Mouse (Mus musculus) heart, postnatal 0 days (tissue): Measurements from ENCODE around the gene Olfr127. TPM values are rescaled to one million over a fixed set of nuclear protein-coding genes. Genes with fewer than 3 reads are reported as not detected.

Experiments used
- ATAC-seq: fragments of 200-750 bp; cut with Nextera tagmentation; 2 replicates; pipeline ENCODE4 v1.8.0; 2017; ENCODE audit warnings: low read depth, moderate number of reproducible peaks, moderate library complexity; ENCODE audit not compliant: insufficient read depth
- DNase-seq: peaks from one replicate; pipeline ENCODE4 v3.0.0-alpha.2; 2016; ENCODE audit warnings: low spot score
- H3K27ac ChIP-seq: fragments of 300-500 bp; sonication (generic); 2 replicates; pipeline ENCODE4 v1.5.1; 2014; ENCODE audit warnings: low read depth, mild to moderate bottlenecking
- H3K27me3 ChIP-seq: fragments of 300-500 bp; sonication (generic); 2 replicates; pipeline ENCODE4 v1.6.1; 2014; ENCODE audit warnings: low read length, mixed read lengths; ENCODE audit not compliant: control insufficient read depth, insufficient read depth
- H3K36me3 ChIP-seq: fragments of 300-500 bp; sonication (generic); replicated peaks from 2 replicates; pipeline ENCODE4 v1.6.1; 2014; ENCODE audit warnings: low read length, mixed read lengths; ENCODE audit not compliant: control insufficient read depth, insufficient read depth
- H3K4me1 ChIP-seq: fragments of 300-500 bp; sonication (generic); 2 replicates; pipeline ENCODE4 v1.6.1; 2014; ENCODE audit warnings: antibody characterized with exemption; ENCODE audit not compliant: control insufficient read depth, insufficient read depth
- H3K4me2 ChIP-seq: fragments of 300-500 bp; sonication (generic); 2 replicates; pipeline ENCODE4 v1.6.1; 2014; ENCODE audit warnings: low read depth, mild to moderate bottlenecking, low read length, moderate library complexity
- H3K4me3 ChIP-seq: fragments of 300-500 bp; sonication (generic); 2 replicates; pipeline ENCODE4 v1.5.1; 2014; ENCODE audit warnings: low read depth, low read length
- H3K9ac ChIP-seq: fragments of 300-500 bp; sonication (generic); replicated peaks from 2 replicates; pipeline ENCODE4 v1.6.1; 2014; ENCODE audit warnings: low read depth, low read length, mixed read lengths
- H3K9me3 ChIP-seq: fragments of 300-500 bp; sonication (generic); replicated peaks from 2 replicates; pipeline ENCODE4 v1.6.1; 2016; ENCODE audit warnings: low read length; ENCODE audit not compliant: control insufficient read depth
- CTCF ChIP-seq: IDR thresholded peaks from 2 replicates; pipeline ENCODE4 v1.5.1; 2016; ENCODE audit warnings: antibody characterized with exemption, control low read depth, low read depth
- EP300 ChIP-seq: IDR thresholded peaks from 2 replicates; pipeline ENCODE4 v1.6.1; 2016; ENCODE audit warnings: antibody characterized with exemption, low read depth
- WGBS: fragments of 180-500 bp; shearing (Covaris S2); extraction: QIAGEN DNeasy Blood & Tissue Kit; methylation state at CpG from one replicate; pipeline ENCODE4 v1.1.7; 2014; 5-methylcytosine and 5-hydroxymethylcytosine counted together
- polyA plus RNA-seq: library from polyadenylated mRNA; unstranded; fragments of >200 nt; fragmentation: Nextera tagmentation; extraction: Ambion mirVana; gene quantifications from 2 replicates; pipeline ENCODE4 v1.2.1, GENCODE M21; 2015
- total RNA-seq: library from RNA; depleted of rRNA; stranded (reverse); fragments of >200 nt; gene quantifications from 2 replicates; pipeline ENCODE4 v1.2.3, GENCODE M21; 2014; ENCODE audit warnings: low replicate concordance; rRNA removed

Olfr127 gene
- total and polyA plus RNA-seq, 2 experiments from 2014 or later: not detected

DNA sequence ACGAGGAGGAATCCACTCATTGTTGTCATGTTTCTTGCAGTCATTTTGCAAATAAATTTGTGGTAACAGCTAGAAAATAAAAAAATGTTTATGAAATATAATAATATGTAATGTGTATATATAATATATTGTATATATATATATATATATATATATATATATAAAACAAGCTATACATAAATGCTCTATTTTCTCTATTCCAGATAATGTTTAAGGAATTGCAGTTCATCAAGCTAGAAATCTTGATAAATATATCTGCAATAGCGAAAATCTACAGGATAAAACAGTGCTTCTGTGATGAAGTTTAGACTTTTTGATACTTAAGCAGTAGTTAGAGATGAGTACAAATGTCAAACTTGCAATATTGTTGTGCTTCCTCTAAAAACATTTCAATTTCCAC, 52.7 kb downstream of the Olfr127 start, which contains the start of gene Olfr761:
Olfr761 (minus strand) TSS at position 101 of the 400 bp plus-strand sequence.
- 49% methylated on average over 2 of the region's 2 CpGs for WGBS
- no peak for ATAC-seq
- Histone ChIP-seq H3K4me1 (no peaks in the 10 kb centered on the region), H3K4me2 (no peak within 1 kb of the TSS), H3K9ac (no peak within 1 kb of the TSS), H3K36me3 (no peaks in the 10 kb centered on the region), H3K27me3 (no peaks in the 10 kb centered on the region), H3K27ac (no peak within 1 kb of the TSS), H3K4me3 (no peak within 1 kb of the TSS), H3K9me3 (no peaks in the 10 kb centered on the region)
- no peak for DNase-seq
- no peak for TF ChIP-seq EP300
- TF ChIP-seq CTCF: no peak

Other genes with a start within 250 kb of the Olfr127 start
- not detected in 2 replicates for gene Olfr117, start 236.7 kb upstream of the Olfr127 start, total RNA-seq
- not detected in 2 replicates for gene Olfr117, start 236.7 kb upstream of the Olfr127 start, polyA plus RNA-seq
- gene Olfr118, start 233.4 kb upstream of the Olfr127 start, total RNA-seq: not detected in 2 replicates
- not detected in 2 replicates for gene Olfr118, start 233.4 kb upstream of the Olfr127 start, polyA plus RNA-seq
- gene Olfr119, start 203.9 kb upstream of the Olfr127 start, total RNA-seq: not detected in 2 replicates
- not detected in 2 replicates for gene Olfr119, start 203.9 kb upstream of the Olfr127 start, polyA plus RNA-seq
- not detected in 2 replicates for gene Olfr120, start 178.6 kb upstream of the Olfr127 start, total RNA-seq
- gene Olfr120, start 178.6 kb upstream of the Olfr127 start, polyA plus RNA-seq: not detected in 2 replicates
- gene Olfr121, start 151.6 kb upstream of the Olfr127 start, total RNA-seq: not detected in 2 replicates
- gene Olfr121, start 151.6 kb upstream of the Olfr127 start, polyA plus RNA-seq: not detected in 2 replicates
- not detected in 2 replicates for gene Olfr122, start 131.8 kb upstream of the Olfr127 start, total RNA-seq
- gene Olfr122, start 131.8 kb upstream of the Olfr127 start, polyA plus RNA-seq: not detected in 2 replicates
- gene Olfr123, start 106.9 kb upstream of the Olfr127 start, total RNA-seq: not detected in 2 replicates
- gene Olfr123, start 106.9 kb upstream of the Olfr127 start, polyA plus RNA-seq: not detected in 2 replicates
- gene Olfr124, start 100.5 kb upstream of the Olfr127 start, total RNA-seq: not detected in 2 replicates
- gene Olfr124, start 100.5 kb upstream of the Olfr127 start, polyA plus RNA-seq: not detected in 2 replicates
- gene Olfr125, start 67.5 kb upstream of the Olfr127 start, total RNA-seq: not detected in 2 replicates
- gene Olfr125, start 67.5 kb upstream of the Olfr127 start, polyA plus RNA-seq: not detected in 2 replicates
- not detected in 2 replicates for gene Olfr126, start 53.0 kb upstream of the Olfr127 start, total RNA-seq
- gene Olfr126, start 53.0 kb upstream of the Olfr127 start, polyA plus RNA-seq: not detected in 2 replicates
- not detected in 2 replicates for gene Olfr128, start 20.1 kb downstream of the Olfr127 start, total RNA-seq
- not detected in 2 replicates for gene Olfr128, start 20.1 kb downstream of the Olfr127 start, polyA plus RNA-seq
- gene Olfr761, start 52.6 kb downstream of the Olfr127 start, total RNA-seq: not detected in 2 replicates
- not detected in 2 replicates for gene Olfr761, start 52.6 kb downstream of the Olfr127 start, polyA plus RNA-seq
- gene Olfr129, start 159.6 kb downstream of the Olfr127 start, total RNA-seq: not detected in 2 replicates
- not detected in 2 replicates for gene Olfr129, start 159.6 kb downstream of the Olfr127 start, polyA plus RNA-seq
- not detected in 2 replicates for gene Olfr130, start 163.5 kb downstream of the Olfr127 start, total RNA-seq
- gene Olfr130, start 163.5 kb downstream of the Olfr127 start, polyA plus RNA-seq: not detected in 2 replicates
- not detected in 2 replicates for gene Olfr131, start 188.3 kb downstream of the Olfr127 start, total RNA-seq
- gene Olfr131, start 188.3 kb downstream of the Olfr127 start, polyA plus RNA-seq: not detected in 2 replicates
- gene Olfr132, start 234.1 kb downstream of the Olfr127 start, total RNA-seq: not detected in 2 replicates
- not detected in 2 replicates for gene Olfr132, start 234.1 kb downstream of the Olfr127 start, polyA plus RNA-seq
- not detected in 2 replicates for gene Olfr133, start 244.8 kb downstream of the Olfr127 start, total RNA-seq
- not detected in 2 replicates for gene Olfr133, start 244.8 kb downstream of the Olfr127 start, polyA plus RNA-seq